Mouse (Mus musculus): ENCODE measurements at regions not wholly inside any gene's neighbourhood (a gene's known extent, or its start where the extent isn't known, plus 50 kb on each side); places are given as distances from the start of the nearest gene placed in this dataset.

- TF ChIP-seq CTCF (IDR thresholded peaks at IDR 0.05; ENCODE audit: low read depth, low read length) (no peak), POLR2A (IDR thresholded peaks at IDR 0.05; ENCODE audit: borderline replicate concordance, low read depth, low read length) (no peak)
Observed at GRCm38 (mm10) chr13:110752746-110753145, 357.9 kb downstream of the Plk2 start.
